Mouse (Mus musculus) heart, postnatal 36 days (tissue): Measurements from ENCODE around the gene Ccdc155. TPM values are rescaled to one million over a fixed set of nuclear protein-coding genes. Genes with fewer than 3 reads are reported as not detected.

Experiments
- DNase-seq, 2 experiments: peaks; one replicate each; pipeline ENCODE4 v3.0.0; 2021 to 2022
- intact Hi-C: fragments of 180-260 bp; cut with DNase I; formaldehyde crosslinking; loops from one replicate; pipeline ENCODE4 v1.15.1; 2025
- total RNA-seq, 2 experiments: library from RNA; stranded (reverse); gene quantifications; 2 replicates each; pipeline ENCODE4 v1.2.3; 2021

The Ccdc155 gene
- total RNA-seq, 2 experiments from 2014 or later = not detected

- DNase-seq = no peak
- intact Hi-C loops = no loop called here
Observed at GRCm38 (mm10) chr7:45228548-45228947, 23.9 kb upstream of the Ccdc155 start.

DNA sequence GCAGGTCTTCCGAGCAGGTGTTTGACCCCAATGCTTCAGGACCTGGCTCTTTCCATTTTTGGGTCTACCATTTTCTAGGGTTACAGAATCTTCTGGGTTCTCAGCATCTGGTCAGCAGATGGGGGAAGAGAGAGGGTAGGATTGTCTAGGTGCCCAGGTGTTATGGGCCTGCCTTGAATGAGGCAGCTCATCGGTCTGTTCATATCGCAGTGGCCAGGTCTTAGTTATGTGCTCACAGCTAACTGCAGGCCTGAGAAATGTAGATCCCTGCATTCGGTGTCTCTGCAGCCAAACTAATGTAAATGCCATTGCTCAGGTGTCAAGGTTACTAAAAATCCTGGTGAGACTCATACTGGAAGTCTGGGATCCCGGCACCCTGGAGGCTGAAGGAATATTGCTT lies 21.7 kb upstream of the Ccdc155 start:
- no peak for DNase-seq
- intact Hi-C loops = no loop called here

- DNase-seq = no peak
- intact Hi-C loops = no loop called here
Observed at GRCm38 (mm10) chr7:45224826-45225225, 20.1 kb upstream of the Ccdc155 start.

DNA sequence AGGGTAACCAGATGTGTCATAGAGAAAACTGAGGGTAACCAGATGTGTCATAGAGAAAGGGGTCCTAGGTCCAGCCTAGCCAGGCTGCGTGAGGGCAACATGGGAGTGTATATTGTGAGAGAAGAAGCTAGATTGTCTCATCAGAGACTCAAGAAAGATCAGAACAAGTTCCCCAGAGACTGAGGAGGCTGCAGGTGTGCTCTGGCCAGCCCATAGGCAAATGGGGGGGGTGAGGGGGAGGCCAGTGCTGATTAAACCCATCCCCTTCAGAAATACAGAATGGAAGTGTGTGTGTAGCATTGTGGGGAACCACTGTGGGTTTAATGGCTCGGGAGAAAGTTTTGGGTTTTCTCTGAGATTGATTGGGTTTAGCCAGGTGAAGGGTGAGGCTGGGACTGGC lies 17.0 kb upstream of the Ccdc155 start:
- intact Hi-C loops = no loop called here
- no peak for DNase-seq

DNA sequence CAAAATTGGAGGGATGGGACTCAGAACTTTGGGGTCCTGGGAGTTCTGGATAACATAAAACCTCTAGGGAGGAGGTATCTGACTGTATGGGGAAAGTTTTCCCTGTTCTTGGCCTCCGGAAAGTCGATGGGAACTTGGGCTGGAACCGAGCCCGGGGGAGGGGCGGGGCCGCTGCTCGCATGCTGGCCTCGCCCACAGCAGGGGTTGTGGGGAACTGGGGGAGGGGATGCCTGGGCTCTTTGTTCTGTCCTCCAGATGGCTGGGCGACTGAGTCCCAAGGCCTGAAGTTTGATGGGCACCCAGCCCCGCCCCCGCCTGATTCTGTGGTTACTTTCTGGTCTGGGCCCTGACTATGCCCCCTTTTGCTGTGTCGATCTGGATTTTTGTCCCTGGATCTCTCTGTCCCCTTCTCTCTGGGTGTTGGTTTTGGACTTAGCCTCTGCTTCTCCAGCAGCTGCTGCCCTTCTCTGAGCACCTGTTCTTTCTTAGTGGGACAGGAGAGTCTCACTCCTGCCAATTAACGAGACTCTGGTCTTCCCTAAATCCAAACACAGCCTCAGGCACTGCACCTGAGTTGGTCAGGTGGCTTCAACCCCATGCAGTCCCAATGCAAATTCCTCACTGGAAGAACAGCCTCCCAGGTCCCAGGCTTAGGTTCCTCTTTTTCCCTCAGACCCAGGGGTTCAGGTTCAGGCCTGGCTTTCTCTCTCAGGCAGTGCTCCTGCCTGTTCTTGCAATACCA lies 11.9 kb upstream of the Ccdc155 start:
- peak; percentile 69 to 74 for DNase-seq
- intact Hi-C loops = no loop called here

GRCm38 (mm10) chr7:45215673-45216441 lies 11.2 kb upstream of the Ccdc155 start, which contains the start of gene Tead2:
Tead2 (plus strand) TSS chr7:45215753.
- peak; percentile 51 to 62 for DNase-seq
- intact Hi-C loops = no loop called here

DNA sequence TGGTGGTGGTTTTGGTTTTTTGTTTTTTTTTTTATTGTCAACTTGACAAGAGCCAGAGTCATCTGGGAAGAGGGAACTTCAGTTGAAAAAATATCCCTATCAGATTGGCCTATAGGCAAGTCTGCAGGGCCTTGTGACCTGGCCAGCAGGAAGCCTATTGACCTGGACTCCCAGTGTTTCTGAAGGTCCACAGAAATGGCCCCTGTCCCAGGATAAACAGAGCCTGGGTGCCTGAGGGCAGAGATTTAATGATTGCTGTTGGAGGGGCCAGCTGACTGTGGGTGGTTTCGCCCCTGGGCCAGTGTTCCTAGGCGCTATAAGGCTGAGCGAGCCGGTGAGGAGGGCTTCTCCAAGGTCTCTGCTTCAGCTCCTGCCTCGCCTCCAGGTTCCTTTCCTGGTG lies 9.0 kb upstream of the Ccdc155 start:
- DNase-seq = no peak
- intact Hi-C loops = no loop called here

DNA sequence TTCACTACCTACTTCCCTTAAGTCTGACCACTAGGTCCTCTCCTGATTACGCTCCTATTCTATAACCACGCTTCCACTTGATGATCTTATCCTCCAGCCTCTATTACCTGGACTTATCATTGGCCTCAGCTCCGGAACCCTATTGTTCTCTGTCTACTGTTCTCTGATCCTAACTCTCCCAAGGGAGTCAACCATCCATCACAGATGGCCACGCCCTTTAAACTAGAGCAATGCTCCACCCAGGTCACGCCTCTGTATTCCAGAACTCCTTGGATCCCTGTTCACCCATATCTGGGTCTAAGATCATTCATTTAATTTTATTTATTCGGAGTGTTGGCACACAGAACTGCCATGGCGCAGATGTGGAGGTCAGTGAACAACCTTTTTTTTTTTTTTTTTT lies 7.7 kb upstream of the Ccdc155 start:
- no peak for DNase-seq
- intact Hi-C loops = no loop called here

DNA sequence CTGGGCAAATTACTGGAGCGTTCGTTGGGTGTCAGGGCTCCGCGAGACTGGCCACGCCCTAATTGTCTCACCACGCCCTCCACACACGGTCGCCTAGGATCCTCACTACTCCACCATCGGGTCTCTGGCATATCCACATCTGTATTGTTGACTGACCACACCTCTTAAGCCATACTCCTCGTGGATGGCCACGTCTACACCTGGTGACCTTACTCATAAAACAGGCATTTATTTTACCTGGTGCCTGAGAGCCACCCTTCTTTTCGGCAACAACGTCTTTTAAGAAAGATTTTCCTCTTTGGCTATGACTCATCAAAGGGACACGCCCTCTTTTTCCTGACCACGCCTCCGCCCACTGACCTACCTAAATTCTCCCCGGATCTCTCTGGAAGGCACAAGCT lies 7.2 kb upstream of the Ccdc155 start, which contains the start of gene Dkkl1:
Gene Dkkl1 (minus strand): TSS at position 297 of the 401 bp plus-strand sequence.
- DNase-seq = no peak
- intact Hi-C loops = no loop called here

DNA sequence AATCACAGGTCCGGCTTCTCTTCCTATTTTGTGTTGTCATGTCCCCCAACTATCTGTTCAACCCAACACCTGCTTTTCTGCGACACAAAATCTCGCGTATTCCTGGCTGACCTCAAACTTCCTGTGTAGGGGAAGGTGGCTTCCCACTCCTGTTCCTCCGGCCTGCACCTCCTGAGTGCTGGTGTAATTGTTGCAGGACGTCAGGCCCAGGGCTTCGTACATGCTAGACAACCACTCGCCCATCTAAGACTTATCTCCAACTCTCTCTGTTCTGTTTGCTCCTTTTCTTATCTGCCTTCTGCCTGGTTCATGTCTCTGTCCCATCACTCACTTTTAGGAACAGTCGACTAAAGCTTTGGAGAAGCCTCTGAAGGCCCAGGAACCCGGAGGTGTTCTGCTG lies 6.4 kb upstream of the Ccdc155 start:
- intact Hi-C loops = no loop called here
- no peak for DNase-seq

DNA sequence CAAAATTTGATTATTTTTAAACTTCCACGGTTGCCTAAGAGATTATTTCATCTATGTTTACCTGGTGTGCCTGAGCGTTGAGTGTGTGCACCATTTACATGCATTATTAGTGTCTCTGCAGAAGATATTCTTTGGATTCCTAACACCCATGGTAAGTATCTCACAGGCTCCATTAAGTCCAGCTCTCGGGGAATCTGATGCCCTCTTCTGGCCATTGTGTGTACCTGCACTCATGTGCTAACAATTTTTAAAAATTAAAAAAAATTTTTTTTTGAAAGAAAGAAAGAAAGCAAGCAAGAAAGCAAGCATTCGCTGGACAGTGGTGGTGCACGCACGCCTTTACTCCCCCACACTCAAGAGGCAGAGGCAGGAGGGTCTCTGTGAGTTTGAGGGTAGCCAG lies 3.6 kb upstream of the Ccdc155 start:
- intact Hi-C loops = no loop called here
- no peak for DNase-seq

GRCm38 (mm10) chr7:45202654-45203053 lies 2.0 kb downstream of the Ccdc155 start:
- intact Hi-C loops = loop anchor here (5.0 kb wide), 1 partner anchor 85 kb away; no protein-coding TSS in a partner anchor
- no peak for DNase-seq

DNA sequence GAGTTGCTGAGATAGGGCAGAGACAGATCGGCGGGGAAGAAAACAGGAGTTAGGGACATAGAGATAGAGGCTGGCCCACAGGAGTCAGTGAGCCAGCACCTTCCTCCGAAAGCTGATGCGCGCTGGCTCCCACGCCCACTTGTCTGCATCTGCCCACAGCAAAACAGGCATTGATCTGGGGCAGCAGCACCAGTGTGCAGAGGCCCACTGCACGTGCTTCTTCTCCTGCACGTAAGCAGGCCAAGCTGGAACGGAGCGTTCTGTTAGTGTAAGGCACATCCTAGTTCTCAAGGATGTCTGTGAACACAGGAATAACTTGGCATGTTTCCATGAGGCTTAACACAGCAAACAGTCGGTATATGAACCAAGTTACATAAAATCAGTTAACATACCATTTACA lies 5.7 kb downstream of the Ccdc155 start:
- DNase-seq = no peak
- intact Hi-C loops = loop anchor here (1.0 kb wide), 2 partner anchors 37 to 119 kb away; no protein-coding TSS in a partner anchor

- intact Hi-C loops = loop anchor here (1.0 kb wide), 2 partner anchors 36 to 118 kb away; no protein-coding TSS in a partner anchor
- DNase-seq = peak; percentile 69 to 73
Observed at GRCm38 (mm10) chr7:45198435-45198834, 6.3 kb downstream of the Ccdc155 start.

DNA sequence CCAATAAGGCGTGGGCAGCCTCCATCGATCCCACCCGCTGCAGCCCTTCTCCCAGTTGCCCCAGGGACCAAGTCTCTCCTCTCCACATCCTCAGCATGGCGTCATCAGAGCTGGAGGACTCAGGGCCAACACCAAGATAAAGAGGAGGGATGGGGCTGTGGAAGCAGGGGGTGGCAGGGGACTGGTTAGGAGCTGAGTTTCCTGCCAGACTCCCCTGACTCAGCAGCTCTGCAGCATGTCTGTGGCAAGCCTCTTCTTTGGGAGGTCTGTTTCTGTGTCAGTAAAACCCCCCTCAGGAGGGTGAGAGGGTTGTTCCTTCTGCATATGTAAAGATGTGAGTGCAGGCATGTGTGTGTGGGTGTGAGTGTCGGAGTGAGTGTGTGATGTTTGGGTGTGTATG lies 7.7 kb downstream of the Ccdc155 start:
- intact Hi-C loops = no loop called here
- DNase-seq = no peak

GRCm38 (mm10) chr7:45196176-45196535 lies 8.5 kb downstream of the Ccdc155 start:
- intact Hi-C loops = no loop called here
- DNase-seq = no peak

- intact Hi-C loops = no loop called here
- no peak for DNase-seq
Observed at GRCm38 (mm10) chr7:45195341-45196175, 9.1 kb downstream of the Ccdc155 start.

DNA sequence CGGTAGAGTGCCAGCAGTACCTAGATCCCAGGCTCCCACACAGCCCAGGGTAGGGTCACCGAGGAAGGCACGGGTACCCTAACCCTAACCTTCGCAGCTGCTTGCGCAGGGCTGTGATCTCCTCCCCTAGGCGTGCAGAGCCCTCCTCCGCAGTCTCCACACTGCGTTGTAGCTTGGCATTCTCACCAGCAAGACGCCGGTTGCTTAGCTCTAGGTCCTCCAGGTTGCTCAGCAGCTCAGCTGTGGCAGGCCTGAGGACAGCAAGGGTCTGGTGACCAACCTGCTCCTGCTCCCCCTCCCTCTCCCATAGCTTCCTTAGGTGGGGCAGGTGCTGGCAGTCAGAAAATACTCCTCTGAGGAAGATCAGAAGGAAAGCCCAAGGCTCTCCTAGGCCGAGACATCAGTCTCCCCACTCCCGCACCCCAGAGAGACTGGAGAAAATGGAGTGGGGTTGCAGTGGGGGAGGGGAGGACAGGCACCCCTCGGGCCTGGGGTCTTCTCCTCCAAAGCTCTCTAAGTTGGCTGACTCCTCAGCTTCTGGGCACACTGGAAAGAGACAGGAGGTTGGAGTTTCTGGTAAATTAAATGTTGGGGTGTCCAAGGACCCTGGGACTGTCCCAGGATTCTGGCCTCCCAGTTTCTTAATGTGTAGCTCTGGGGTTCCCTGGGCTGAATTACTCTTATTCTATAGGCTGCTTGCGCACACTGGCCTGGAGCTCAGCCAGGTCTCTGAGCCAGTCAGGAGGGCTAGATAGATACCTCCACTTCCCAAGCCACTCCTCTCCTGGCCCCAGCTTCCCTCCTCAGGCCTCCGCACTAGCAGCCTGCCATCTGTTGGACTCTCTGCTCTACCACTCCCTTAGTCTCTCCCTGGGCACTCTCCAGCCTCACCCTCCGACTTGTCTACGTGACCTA lies 10.6 kb downstream of the Ccdc155 start:
- intact Hi-C loops = no loop called here
- no peak for DNase-seq

DNA sequence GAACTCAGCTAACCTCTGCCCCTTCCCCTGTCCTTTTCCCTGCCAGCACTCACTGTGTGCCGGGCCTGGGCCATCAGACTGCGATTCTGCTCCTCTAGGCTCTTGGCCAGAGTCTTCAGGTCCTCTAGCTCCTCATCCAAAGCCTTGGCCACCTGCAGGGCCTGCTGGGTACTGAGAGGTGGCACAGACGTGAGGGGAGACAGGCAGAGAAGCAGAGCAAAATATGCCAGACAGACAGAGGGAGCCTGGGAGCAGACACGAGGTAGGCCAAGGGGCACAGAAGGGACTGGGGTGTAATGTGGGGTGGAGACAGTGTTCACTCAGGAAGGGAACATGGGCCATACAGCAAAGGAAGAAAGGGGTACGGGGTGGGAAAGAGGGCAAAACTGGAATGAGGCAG lies 11.3 kb downstream of the Ccdc155 start:
- intact Hi-C loops = no loop called here
- no peak for DNase-seq
